Mouse (Mus musculus): ENCODE data around the gene Capn8.

- no peak for TF ChIP-seq CTCF (IDR thresholded peaks at IDR 0.05; ENCODE audit: low read depth, low read length)
- TF ChIP-seq TAL1 (conservative IDR thresholded peaks at IDR 0.05; ENCODE audit: low read depth, low read length), result no peak
Measured at GRCm38 (mm10) chr1:182565351-182565835, 586 bp downstream of the Capn8 start.
